Mouse (Mus musculus): Measurements from ENCODE around the gene Sytl3. TPM values are rescaled to one million over a fixed set of nuclear protein-coding genes. Genes with fewer than 3 reads are reported as not detected.

Sytl3 gene
- polyA plus RNA-seq, 1 experiment from 2014 or later, result not detected

Other genes starting within 250 kb of the Sytl3 start
- gene Dynlt1b, start 229.0 kb upstream of the Sytl3 start, polyA plus RNA-seq (2016; fragmentation: Nextera tagmentation; extraction: Ambion mirVana), result 776 and 817 TPM in 2 replicates
- 56.1 and 69.7 TPM in 2 replicates for gene Dynlt1c, start 57.4 kb upstream of the Sytl3 start, polyA plus RNA-seq (2016; fragmentation: Nextera tagmentation; extraction: Ambion mirVana)
- gene Dynlt1f, start 3.2 kb upstream of the Sytl3 start, polyA plus RNA-seq (2016; fragmentation: Nextera tagmentation; extraction: Ambion mirVana), result 301 and 317 TPM in 2 replicates
- gene Ezr, start 123.7 kb downstream of the Sytl3 start, polyA plus RNA-seq (2016; fragmentation: Nextera tagmentation; extraction: Ambion mirVana), result 53.2 and 60.8 TPM in 2 replicates

All from midbrain, embryonic 12.5 days (tissue).